Mouse (Mus musculus): ENCODE data around the gene Cep63. TPM values are rescaled to one million over a fixed set of nuclear protein-coding genes. Genes with fewer than 3 reads are reported as not detected.

Cep63 gene
- polyA plus RNA-seq, 1 experiment from 2014 or later, result 25.8 TPM

DNA sequence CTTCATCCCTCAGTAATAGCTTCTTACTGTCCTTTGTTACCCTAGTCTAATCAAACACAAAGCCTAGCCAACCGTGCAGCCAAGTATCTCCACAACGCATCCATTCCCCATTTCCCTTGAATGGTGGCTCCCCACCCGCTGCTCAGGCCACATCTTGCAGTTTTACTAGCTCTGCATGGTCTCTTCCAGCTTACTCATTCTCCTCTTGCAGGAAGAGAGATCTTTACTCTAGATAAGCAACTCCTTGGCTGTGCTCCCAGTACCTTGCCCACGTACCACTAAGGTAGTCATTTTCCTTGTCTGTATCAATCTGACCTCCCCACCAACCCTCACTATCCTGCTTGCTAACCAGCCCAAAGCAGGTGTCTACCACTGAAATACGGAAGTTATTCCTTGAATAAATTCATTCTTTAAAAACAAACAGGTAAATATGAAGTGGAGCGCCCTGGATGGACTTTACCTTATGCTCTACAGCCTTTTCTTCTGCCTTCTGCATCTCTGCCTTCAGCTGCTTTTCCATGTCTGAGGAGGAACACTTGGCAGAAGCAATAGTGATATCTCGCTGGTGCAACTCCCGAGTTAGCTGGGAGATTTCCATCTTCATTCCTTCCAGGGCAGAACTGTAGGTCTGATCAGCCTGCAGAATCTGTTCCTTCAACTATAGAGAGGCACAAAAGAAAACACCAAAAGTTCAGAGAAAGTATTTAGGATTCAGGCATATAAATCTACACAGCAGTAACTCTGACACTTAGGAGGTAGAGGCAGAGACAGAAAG, 30.5 kb downstream of the Cep63 start:
- Histone ChIP-seq H3K4me1 (replicated peaks; ENCODE audit: control insufficient read depth, insufficient read depth, low read length) (no peaks in the 10 kb centered on the region), H3K4me3 (ENCODE audit: low read depth, low read length) (no peak overlapping the region), H3K27ac (ENCODE audit: low read depth, low read length) (no peak overlapping the region), H3K9ac (ENCODE audit: low read depth, low read length) (no peak overlapping the region), H3K27me3 (replicated peaks; ENCODE audit: control insufficient read depth, insufficient read depth, low read length) (no peaks in the 10 kb centered on the region), H3K36me3 (ENCODE audit: control insufficient read depth, insufficient read depth) (peaks cover 16% of the 10 kb centered on the region; the same call in 1 of the 2 replicates), H3K9me3 (ENCODE audit: control insufficient read depth) (no peaks in the 10 kb centered on the region), H3K4me2 (replicated peaks; ENCODE audit: low read depth) (no peak overlapping the region)
- no peak for TF ChIP-seq CTCF (IDR thresholded peaks at IDR 0.05; ENCODE audit: low read depth)
- peak; percentile 28; the same call in 1 of the 2 replicates for ATAC-seq
- 79% methylated on average over 8 of the region's 8 CpGs for WGBS

- Histone ChIP-seq H3K27ac (ENCODE audit: low read depth, low read length) (no peak overlapping the region), H3K4me3 (ENCODE audit: low read depth, low read length) (no peak overlapping the region), H3K4me2 (replicated peaks; ENCODE audit: low read depth) (no peak overlapping the region), H3K4me1 (replicated peaks; ENCODE audit: control insufficient read depth, insufficient read depth, low read length) (no peaks in the 10 kb centered on the region), H3K27me3 (replicated peaks; ENCODE audit: control insufficient read depth, insufficient read depth, low read length) (no peaks in the 10 kb centered on the region), H3K9me3 (ENCODE audit: control insufficient read depth) (no peaks in the 10 kb centered on the region), H3K36me3 (ENCODE audit: control insufficient read depth, insufficient read depth) (peaks cover 16% of the 10 kb centered on the region; the same call in 1 of the 2 replicates), H3K9ac (ENCODE audit: low read depth, low read length) (no peak overlapping the region)
- ATAC-seq, result no peak
- WGBS, result 60% methylated on average over 6 of the region's 6 CpGs
- no peak for TF ChIP-seq CTCF (IDR thresholded peaks at IDR 0.05; ENCODE audit: low read depth)
These were observed 31.5 kb downstream of the Cep63 start for GRCm38 (mm10) chr9:102594667-102595393.

DNA sequence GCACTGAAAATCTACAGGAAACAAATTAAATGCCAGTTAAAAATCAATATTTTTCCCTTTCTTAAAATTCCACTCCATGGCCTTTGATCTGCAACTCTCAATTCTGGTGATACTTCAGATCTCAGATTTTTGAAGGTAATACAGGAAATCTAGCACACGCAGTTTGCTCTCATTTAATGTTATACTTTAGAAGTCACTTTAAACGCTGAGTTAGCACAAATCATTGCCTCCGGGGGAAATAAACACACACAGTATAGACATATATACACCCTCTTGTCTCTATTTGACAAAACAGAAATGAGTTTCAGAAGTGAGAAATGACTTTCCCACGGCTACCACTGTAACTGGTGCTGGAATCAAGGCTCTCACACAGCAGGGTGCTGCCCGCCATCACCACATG, 39.0 kb downstream of the Cep63 start:
- no peak overlapping the region for H3K4me3 ChIP-seq (ENCODE audit: low read depth, low read length)
- no peaks in the 10 kb centered on the region for H3K4me1 ChIP-seq (replicated peaks; ENCODE audit: control insufficient read depth, insufficient read depth, low read length)
- no peak overlapping the region for H3K4me2 ChIP-seq (replicated peaks; ENCODE audit: low read depth)
- TF ChIP-seq CTCF (IDR thresholded peaks at IDR 0.05; ENCODE audit: low read depth), result no peak
- H3K9ac ChIP-seq (ENCODE audit: low read depth, low read length), result no peak overlapping the region
- 70% methylated on average over 5 of the region's 5 CpGs for WGBS
- no peaks in the 10 kb centered on the region for H3K27me3 ChIP-seq (replicated peaks; ENCODE audit: control insufficient read depth, insufficient read depth, low read length)
- H3K27ac ChIP-seq (ENCODE audit: low read depth, low read length), result no peak overlapping the region
- no peaks in the 10 kb centered on the region for H3K9me3 ChIP-seq (ENCODE audit: control insufficient read depth)
- ATAC-seq, result no peak
- H3K36me3 ChIP-seq (ENCODE audit: control insufficient read depth, insufficient read depth), result peaks cover 24% of the 10 kb centered on the region; the same call in 1 of the 2 replicates

DNA sequence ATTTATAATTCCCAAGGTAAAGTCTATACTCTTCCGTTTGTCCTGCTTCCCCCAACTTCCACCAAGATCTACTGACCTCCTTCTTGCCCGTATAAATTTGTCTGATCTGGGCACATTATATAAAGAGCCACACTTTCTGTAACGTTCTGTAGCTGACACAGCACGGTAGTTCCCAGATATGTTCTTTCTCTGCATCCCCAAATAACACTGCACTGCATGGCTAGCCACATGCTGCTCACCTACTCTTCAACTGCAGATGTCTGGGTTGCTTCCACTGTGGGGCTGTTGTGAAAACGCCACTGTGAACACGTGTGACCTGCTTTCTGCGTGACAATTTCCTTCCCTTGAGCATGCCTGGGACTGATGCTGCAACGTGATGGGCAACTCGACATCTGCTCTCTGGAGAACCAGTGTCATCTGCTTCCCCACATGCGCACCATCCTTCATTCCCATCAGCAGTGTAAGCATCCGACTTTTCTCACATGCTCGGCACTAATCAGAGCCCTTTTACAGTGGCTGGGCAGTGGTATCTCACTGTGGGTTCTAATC, 44.3 kb downstream of the Cep63 start:
- TF ChIP-seq CTCF (IDR thresholded peaks at IDR 0.05; ENCODE audit: low read depth), result no peak
- no peak overlapping the region for H3K9ac ChIP-seq (ENCODE audit: low read depth, low read length)
- H3K4me1 ChIP-seq (replicated peaks; ENCODE audit: control insufficient read depth, insufficient read depth, low read length), result no peaks in the 10 kb centered on the region
- no peak overlapping the region for H3K4me2 ChIP-seq (replicated peaks; ENCODE audit: low read depth)
- H3K9me3 ChIP-seq (ENCODE audit: control insufficient read depth), result no peaks in the 10 kb centered on the region
- no peak overlapping the region for H3K27ac ChIP-seq (ENCODE audit: low read depth, low read length)
- H3K36me3 ChIP-seq (ENCODE audit: control insufficient read depth, insufficient read depth), result peaks cover 19% of the 10 kb centered on the region; the same call in 1 of the 2 replicates
- H3K27me3 ChIP-seq (replicated peaks; ENCODE audit: control insufficient read depth, insufficient read depth, low read length), result no peaks in the 10 kb centered on the region
- ATAC-seq, result no peak
- 82% methylated on average over 12 of the region's 12 CpGs for WGBS
- H3K4me3 ChIP-seq (ENCODE audit: low read depth, low read length), result no peak overlapping the region

- H3K27me3 ChIP-seq (replicated peaks; ENCODE audit: control insufficient read depth, insufficient read depth, low read length), result no peaks in the 10 kb centered on the region
- no peaks in the 10 kb centered on the region for H3K36me3 ChIP-seq (ENCODE audit: control insufficient read depth, insufficient read depth)
- 53% methylated on average over 5 of the region's 5 CpGs for WGBS
- no peak for ATAC-seq
- H3K4me2 ChIP-seq (replicated peaks; ENCODE audit: low read depth), result no peak overlapping the region
- H3K27ac ChIP-seq (ENCODE audit: low read depth, low read length), result no peak overlapping the region
- no peaks in the 10 kb centered on the region for H3K9me3 ChIP-seq (ENCODE audit: control insufficient read depth)
- H3K4me3 ChIP-seq (ENCODE audit: low read depth, low read length), result no peak overlapping the region
- no peaks in the 10 kb centered on the region for H3K4me1 ChIP-seq (replicated peaks; ENCODE audit: control insufficient read depth, insufficient read depth, low read length)
- TF ChIP-seq CTCF (IDR thresholded peaks at IDR 0.05; ENCODE audit: low read depth), result no peak
- no peak overlapping the region for H3K9ac ChIP-seq (ENCODE audit: low read depth, low read length)
These were observed 48.9 kb downstream of the Cep63 start for GRCm38 (mm10) chr9:102577480-102577879.

- TF ChIP-seq CTCF (IDR thresholded peaks at IDR 0.05; ENCODE audit: low read depth), result no peak
- no peaks in the 10 kb centered on the region for H3K36me3 ChIP-seq (ENCODE audit: control insufficient read depth, insufficient read depth)
- no peaks in the 10 kb centered on the region for H3K27me3 ChIP-seq (replicated peaks; ENCODE audit: control insufficient read depth, insufficient read depth, low read length)
- H3K9ac ChIP-seq (ENCODE audit: low read depth, low read length), result no peak overlapping the region
- no peaks in the 10 kb centered on the region for H3K9me3 ChIP-seq (ENCODE audit: control insufficient read depth)
- no peak for ATAC-seq
- WGBS, result 58% methylated on average over 5 of the region's 5 CpGs
- no peak overlapping the region for H3K27ac ChIP-seq (ENCODE audit: low read depth, low read length)
- H3K4me2 ChIP-seq (replicated peaks; ENCODE audit: low read depth), result no peak overlapping the region
- no peaks in the 10 kb centered on the region for H3K4me1 ChIP-seq (replicated peaks; ENCODE audit: control insufficient read depth, insufficient read depth, low read length)
- no peak overlapping the region for H3K4me3 ChIP-seq (ENCODE audit: low read depth, low read length)
These were observed 53.4 kb downstream of the Cep63 start for GRCm38 (mm10) chr9:102572888-102573287.
